Mouse (Mus musculus) olfactory bulb, adult 2 months (tissue): ENCODE measurements around the gene Trappc1.

ENCODE experiments used
- CTCF ChIP-seq: fragments of 200-500 bp; IDR thresholded peaks from 2 replicates; pipeline ENCODE4 v1.5.1; 2012; ENCODE audit warnings: low read depth, mild to moderate bottlenecking, low read length, moderate library complexity; ENCODE audit not compliant: insufficient read depth
- POLR2A ChIP-seq: fragments of 200-500 bp; IDR thresholded peaks from 2 replicates; pipeline ENCODE4 v1.6.1; 2012; ENCODE audit warnings: mild to moderate bottlenecking, low read depth, low read length, moderate library complexity; ENCODE audit not compliant: insufficient read depth

DNA sequence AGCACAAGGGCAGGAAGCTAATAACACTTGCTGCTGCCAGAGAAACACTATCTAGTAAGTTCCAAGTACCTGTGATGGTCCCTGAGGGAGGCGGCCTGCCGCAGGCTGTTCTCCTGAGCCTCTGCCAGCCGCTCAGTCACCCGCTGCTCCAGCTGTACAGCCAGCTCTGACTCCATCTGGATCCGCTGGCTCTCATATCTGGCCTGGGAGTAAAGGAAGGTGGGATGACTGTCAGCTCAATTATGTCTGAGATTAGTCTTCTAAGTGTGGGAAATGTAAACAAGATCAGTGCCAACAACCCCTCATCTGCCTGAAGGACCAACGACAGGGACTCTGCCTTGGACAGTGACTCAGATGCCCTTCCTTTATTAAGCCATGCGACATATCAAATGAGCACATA is 12.5 kb upstream of the Trappc1 start:
- TF ChIP-seq CTCF (no peak), POLR2A (no peak)
